Mouse (Mus musculus): Measurements from ENCODE around the gene Rora. TPM values are rescaled to one million over a fixed set of nuclear protein-coding genes. Genes with fewer than 3 reads are reported as not detected.

The Rora gene
- polyA plus RNA-seq, 1 experiment, result 10.7 TPM

GRCm38 (mm10) chr9:69272884-69273283 is 619.3 kb downstream of the Rora start:
- Histone ChIP-seq H3K27ac (replicated peaks; ENCODE audit: low read depth, low read length) (no peak overlapping the region), H3K4me3 (ENCODE audit: insufficient read depth, low read depth, low read length) (no peak overlapping the region), H3K4me1 (ENCODE audit: control insufficient read depth, insufficient read depth, insufficient read length, low read length) (no peaks in the 10 kb centered on the region)

- no peak overlapping the region for H3K4me3 ChIP-seq (ENCODE audit: insufficient read depth, low read depth, low read length)
- no peak overlapping the region for H3K27ac ChIP-seq (replicated peaks; ENCODE audit: low read depth, low read length)
Observed at GRCm38 (mm10) chr9:69274766-69275485, 621.3 kb downstream of the Rora start.

GRCm38 (mm10) chr9:69277256-69277655 is 623.7 kb downstream of the Rora start:
- Histone ChIP-seq H3K27ac (replicated peaks; ENCODE audit: low read depth, low read length) (no peak overlapping the region), H3K4me3 (ENCODE audit: insufficient read depth, low read depth, low read length) (no peak overlapping the region), H3K4me1 (ENCODE audit: control insufficient read depth, insufficient read depth, insufficient read length, low read length) (no peaks in the 10 kb centered on the region)

More at GRCm38 (mm10) chr9:69274766-69275485, 621.3 kb downstream of the Rora start:
- H3K4me1 ChIP-seq (ENCODE audit: control insufficient read depth, insufficient read depth, insufficient read length, low read length), result no peaks in the 10 kb centered on the region

GRCm38 (mm10) chr9:69285011-69285410 is 631.4 kb downstream of the Rora start:
- H3K4me3 ChIP-seq (ENCODE audit: insufficient read depth, low read depth, low read length), result no peak overlapping the region
- no peak overlapping the region for H3K27ac ChIP-seq (replicated peaks; ENCODE audit: low read depth, low read length)
- no peaks in the 10 kb centered on the region for H3K4me1 ChIP-seq (ENCODE audit: control insufficient read depth, insufficient read depth, insufficient read length, low read length)

- Histone ChIP-seq H3K4me1 (ENCODE audit: control insufficient read depth, insufficient read depth, insufficient read length, low read length) (no peaks in the 10 kb centered on the region), H3K4me3 (ENCODE audit: insufficient read depth, low read depth, low read length) (no peak overlapping the region), H3K27ac (replicated peaks; ENCODE audit: low read depth, low read length) (no peak overlapping the region)
Observed at GRCm38 (mm10) chr9:69288113-69288512, 634.5 kb downstream of the Rora start.

GRCm38 (mm10) chr9:69288586-69288985 is 635.0 kb downstream of the Rora start:
- Histone ChIP-seq H3K4me1 (ENCODE audit: control insufficient read depth, insufficient read depth, insufficient read length, low read length) (no peaks in the 10 kb centered on the region), H3K4me3 (ENCODE audit: insufficient read depth, low read depth, low read length) (no peak overlapping the region), H3K27ac (replicated peaks; ENCODE audit: low read depth, low read length) (no peak overlapping the region)

- no peaks in the 10 kb centered on the region for H3K4me1 ChIP-seq (ENCODE audit: control insufficient read depth, insufficient read depth, insufficient read length, low read length)
- H3K27ac ChIP-seq (replicated peaks; ENCODE audit: low read depth, low read length), result no peak overlapping the region
- H3K4me3 ChIP-seq (ENCODE audit: insufficient read depth, low read depth, low read length), result peak overlapping the region; percentile 89
Observed at GRCm38 (mm10) chr9:69289056-69290017, 635.8 kb downstream of the Rora start.

- Histone ChIP-seq H3K4me3 (ENCODE audit: insufficient read depth, low read depth, low read length) (peak overlapping the region; percentile 89), H3K4me1 (ENCODE audit: control insufficient read depth, insufficient read depth, insufficient read length, low read length) (no peaks in the 10 kb centered on the region), H3K27ac (replicated peaks; ENCODE audit: low read depth, low read length) (no peak overlapping the region; the same call in 1 of the 2 replicates)
Observed at GRCm38 (mm10) chr9:69290018-69290880, 636.7 kb downstream of the Rora start.

GRCm38 (mm10) chr9:69290881-69291450 is 637.4 kb downstream of the Rora start:
- peak overlapping the region; percentile 89 for H3K4me3 ChIP-seq (ENCODE audit: insufficient read depth, low read depth, low read length)
- H3K27ac ChIP-seq (replicated peaks; ENCODE audit: low read depth, low read length), result no peak overlapping the region
- H3K4me1 ChIP-seq (ENCODE audit: control insufficient read depth, insufficient read depth, insufficient read length, low read length), result no peaks in the 10 kb centered on the region

- H3K4me3 ChIP-seq (ENCODE audit: insufficient read depth, low read depth, low read length), result peak overlapping the region; percentile 89
- H3K27ac ChIP-seq (replicated peaks; ENCODE audit: low read depth, low read length), result no peak overlapping the region
- H3K4me1 ChIP-seq (ENCODE audit: control insufficient read depth, insufficient read depth, insufficient read length, low read length), result no peaks in the 10 kb centered on the region
Observed at GRCm38 (mm10) chr9:69291451-69291850, 637.9 kb downstream of the Rora start.

GRCm38 (mm10) chr9:69292353-69292752 is 638.8 kb downstream of the Rora start:
- Histone ChIP-seq H3K4me3 (ENCODE audit: insufficient read depth, low read depth, low read length) (no peak overlapping the region), H3K4me1 (ENCODE audit: control insufficient read depth, insufficient read depth, insufficient read length, low read length) (no peaks in the 10 kb centered on the region), H3K27ac (replicated peaks; ENCODE audit: low read depth, low read length) (no peak overlapping the region)

- no peak overlapping the region for H3K27ac ChIP-seq (replicated peaks; ENCODE audit: low read depth, low read length)
- no peaks in the 10 kb centered on the region for H3K4me1 ChIP-seq (ENCODE audit: control insufficient read depth, insufficient read depth, insufficient read length, low read length)
- no peak overlapping the region for H3K4me3 ChIP-seq (ENCODE audit: insufficient read depth, low read depth, low read length)
Observed at GRCm38 (mm10) chr9:69292776-69293687, 639.4 kb downstream of the Rora start.

GRCm38 (mm10) chr9:69293688-69294074 is 640.1 kb downstream of the Rora start:
- Histone ChIP-seq H3K27ac (replicated peaks; ENCODE audit: low read depth, low read length) (no peak overlapping the region), H3K4me3 (ENCODE audit: insufficient read depth, low read depth, low read length) (no peak overlapping the region), H3K4me1 (ENCODE audit: control insufficient read depth, insufficient read depth, insufficient read length, low read length) (no peaks in the 10 kb centered on the region)

GRCm38 (mm10) chr9:69294426-69294825 is 640.8 kb downstream of the Rora start:
- H3K27ac ChIP-seq (replicated peaks; ENCODE audit: low read depth, low read length), result no peak overlapping the region

More at GRCm38 (mm10) chr9:69294426-69294825, 640.8 kb downstream of the Rora start:
- Histone ChIP-seq H3K4me1 (ENCODE audit: control insufficient read depth, insufficient read depth, insufficient read length, low read length) (peaks cover 5% of the 10 kb centered on the region; the same call in 1 of the 2 replicates), H3K4me3 (ENCODE audit: insufficient read depth, low read depth, low read length) (no peak overlapping the region)
